Mouse (Mus musculus) myocyte (in vitro differentiated cells): ENCODE data around the gene Kpna2. TPM values are rescaled to one million over a fixed set of nuclear protein-coding genes. Genes with fewer than 3 reads are reported as not detected.
"Not testable (repeated sequence)": the region's sequence is repeated elsewhere in the genome, so short reads cannot be mapped to it uniquely, and the experiment has no call there.

Experiments used
- H3K27me3 ChIP-seq: one replicate; pipeline ENCODE4 v1.6.1; 2011; ENCODE audit not compliant: control insufficient read depth, insufficient read depth, insufficient read length
- H3K36me3 ChIP-seq: one replicate; pipeline ENCODE4 v1.6.1; 2011; ENCODE audit not compliant: control insufficient read depth, insufficient read depth
- H3K4me2 ChIP-seq: one replicate; pipeline ENCODE4 v1.6.1; 2011; ENCODE audit warnings: low read depth, control low read depth
- H3K4me3 ChIP-seq: one replicate; pipeline ENCODE4 v1.5.1; 2011; ENCODE audit warnings: mild to moderate bottlenecking, control low read depth, moderate library complexity
- H3K79me2 ChIP-seq: one replicate; pipeline ENCODE4 v1.6.1; 2011; ENCODE audit not compliant: control insufficient read depth, insufficient read depth
- H3ac ChIP-seq: one replicate; pipeline ENCODE4 v1.6.1; 2011; ENCODE audit not compliant: control insufficient read depth, insufficient read length
- CEBPB ChIP-seq: IDR thresholded peaks from 2 replicates; pipeline ENCODE4 v1.6.1; 2011; ENCODE audit warnings: mild to moderate bottlenecking, moderate library complexity; ENCODE audit not compliant: poor library complexity, insufficient read depth, severe bottlenecking
- MAX ChIP-seq: IDR thresholded peaks from one replicate; pipeline ENCODE4 v1.6.1; 2011; ENCODE audit warnings: low read depth, mild to moderate bottlenecking, control low read depth
- MYOD1 ChIP-seq, 3 experiments: IDR thresholded peaks; one replicate each; pipeline ENCODE4 v1.6.1; 2011; ENCODE audit warnings: control low read depth in 2 of 3, low read depth in 2 of 3, mild to moderate bottlenecking in 2 of 3, moderate library complexity in 1 of 3; ENCODE audit not compliant: insufficient read length in 2 of 3, control insufficient read depth in 1 of 3
- MYOG ChIP-seq, 3 experiments: IDR thresholded peaks; one replicate each; pipeline ENCODE4 v1.6.1; 2011; ENCODE audit warnings: control low read depth in 2 of 3, low read depth in 2 of 3, mild to moderate bottlenecking in 2 of 3; ENCODE audit not compliant: insufficient read length in 2 of 3, control insufficient read depth in 1 of 3, insufficient read depth in 1 of 3
- POLR2A ChIP-seq: IDR thresholded peaks from one replicate; pipeline ENCODE4 v1.6.1; 2011; ENCODE audit warnings: low read depth, mild to moderate bottlenecking, control low read depth, moderate library complexity; ENCODE audit not compliant: insufficient read length
- POLR2AphosphoS2 ChIP-seq: IDR thresholded peaks from one replicate; pipeline ENCODE4 v1.6.1; 2011; ENCODE audit warnings: low read depth, control low read depth; ENCODE audit not compliant: insufficient read length
- REST ChIP-seq: IDR thresholded peaks from one replicate; pipeline ENCODE4 v1.6.1; 2011; ENCODE audit warnings: mild to moderate bottlenecking, control low read depth, moderate library complexity; ENCODE audit not compliant: insufficient read depth, insufficient read length
- SRF ChIP-seq: IDR thresholded peaks from one replicate; pipeline ENCODE4 v1.6.1; 2011; ENCODE audit warnings: low read depth; ENCODE audit not compliant: control insufficient read depth, insufficient read length
- TCF12 ChIP-seq: IDR thresholded peaks from one replicate; pipeline ENCODE4 v1.6.1; 2011; ENCODE audit warnings: mild to moderate bottlenecking, control low read depth; ENCODE audit not compliant: poor library complexity, insufficient read depth, severe bottlenecking
- TCF3 ChIP-seq: IDR thresholded peaks from one replicate; pipeline ENCODE4 v1.6.1; 2011; ENCODE audit warnings: low read depth, control low read depth; ENCODE audit not compliant: insufficient read length
- USF1 ChIP-seq: IDR thresholded peaks from one replicate; pipeline ENCODE4 v1.6.1; 2011; ENCODE audit warnings: low read depth, mild to moderate bottlenecking, control low read depth, moderate library complexity
- polyA plus RNA-seq: library from polyadenylated mRNA; unstranded; fragments of >200 nt; fragmentation: generic; extraction: Trizol; gene quantifications from one replicate; pipeline ENCODE4 v1.2.1, GENCODE M21; 2012; ENCODE audit warnings: missing spikeins

The Kpna2 gene
- polyA plus RNA-seq, 1 experiment = 32.8 TPM

DNA sequence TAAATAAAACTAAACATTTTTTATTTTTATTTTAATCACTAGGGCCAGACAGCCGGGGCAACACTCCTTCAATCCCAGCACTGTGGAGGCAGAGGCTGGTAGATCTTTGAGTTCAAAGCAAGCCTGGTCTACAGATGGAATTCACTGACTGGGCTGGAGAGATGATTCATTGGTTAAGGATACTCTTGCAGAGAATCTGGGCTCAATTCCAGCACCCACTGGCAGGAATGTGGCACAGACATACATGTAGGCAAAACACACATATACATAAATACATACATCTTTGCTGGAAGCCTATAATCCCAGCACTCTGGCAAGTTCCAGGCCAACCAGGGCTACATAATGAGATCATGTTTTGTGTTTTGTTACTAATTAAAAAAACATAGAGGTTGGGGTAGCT lies 6.2 kb upstream of the Kpna2 start:
- Histone ChIP-seq H3K27me3 (no peaks in the 10 kb centered on the region), H3K79me2 (no peaks in the 10 kb centered on the region), H3K4me2 (no peak overlapping the region), H3ac (no peak overlapping the region), H3K36me3 (no peaks in the 10 kb centered on the region), H3K4me3 (no peak overlapping the region)
- TF ChIP-seq MYOG (IDR thresholded peaks at IDR 0.05; ENCODE audit: control insufficient read depth in 1 of 3, insufficient read depth in 1 of 3, insufficient read length in 2 of 3, low read depth in 2 of 3) = no peak
- no peak for TF ChIP-seq USF1
- TF ChIP-seq REST = no peak
- no peak for TF ChIP-seq POLR2AphosphoS2
- no peak for TF ChIP-seq CEBPB
- no peak for TF ChIP-seq MAX
- no peak for TF ChIP-seq SRF
- TF ChIP-seq MYOD1 (IDR thresholded peaks at IDR 0.05; ENCODE audit: control insufficient read depth in 1 of 3, insufficient read length in 2 of 3, low read depth in 2 of 3) = no peak

DNA sequence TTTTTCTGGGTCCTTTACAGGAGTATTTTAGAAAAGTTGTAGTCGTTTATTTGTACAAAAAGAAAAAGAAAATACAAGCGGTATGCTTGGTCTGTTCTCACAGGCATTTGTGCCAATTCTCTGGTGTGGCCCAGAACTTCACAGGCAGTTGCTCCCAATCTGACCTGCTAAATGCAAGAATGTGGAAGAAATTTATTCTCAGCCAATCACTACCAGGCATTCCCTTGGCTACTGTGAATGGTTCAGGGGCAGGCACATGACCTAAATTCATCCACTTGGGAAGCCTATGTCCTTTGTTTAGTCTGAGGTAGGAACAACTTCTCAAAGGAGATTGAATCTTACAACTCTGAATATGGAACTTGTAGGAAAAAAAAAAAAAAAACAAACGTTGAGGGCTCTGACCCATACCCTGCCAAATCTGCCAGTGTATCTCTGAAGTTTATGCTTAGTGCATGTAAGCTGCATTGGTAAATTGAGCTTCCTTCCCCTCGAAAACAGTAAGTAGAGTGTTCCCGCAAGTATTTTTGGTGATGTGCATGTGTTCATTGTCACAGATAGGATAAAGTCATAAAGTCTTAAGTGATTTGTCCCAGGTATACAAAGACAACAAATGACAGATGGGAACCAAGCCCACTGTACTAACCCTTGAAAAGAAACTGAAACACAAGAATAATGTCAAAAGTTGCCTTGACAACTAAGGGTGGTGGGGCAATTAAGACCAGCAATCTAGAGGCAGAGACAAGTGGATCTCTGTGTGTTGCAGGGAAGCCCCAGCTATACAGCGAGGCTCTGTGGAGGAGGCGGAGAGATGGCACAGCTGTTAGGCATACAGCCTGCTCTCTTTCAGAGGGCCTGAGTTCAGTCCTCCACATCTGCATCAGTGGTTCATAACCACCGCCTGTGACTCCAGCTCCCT lies 2.7 kb upstream of the Kpna2 start:
- TF ChIP-seq USF1 = peak; percentile 42
- no peak for TF ChIP-seq POLR2A
- Histone ChIP-seq H3K36me3 (peaks cover 5% of the 10 kb centered on the region), H3K4me3 (no peak overlapping the region)

DNA sequence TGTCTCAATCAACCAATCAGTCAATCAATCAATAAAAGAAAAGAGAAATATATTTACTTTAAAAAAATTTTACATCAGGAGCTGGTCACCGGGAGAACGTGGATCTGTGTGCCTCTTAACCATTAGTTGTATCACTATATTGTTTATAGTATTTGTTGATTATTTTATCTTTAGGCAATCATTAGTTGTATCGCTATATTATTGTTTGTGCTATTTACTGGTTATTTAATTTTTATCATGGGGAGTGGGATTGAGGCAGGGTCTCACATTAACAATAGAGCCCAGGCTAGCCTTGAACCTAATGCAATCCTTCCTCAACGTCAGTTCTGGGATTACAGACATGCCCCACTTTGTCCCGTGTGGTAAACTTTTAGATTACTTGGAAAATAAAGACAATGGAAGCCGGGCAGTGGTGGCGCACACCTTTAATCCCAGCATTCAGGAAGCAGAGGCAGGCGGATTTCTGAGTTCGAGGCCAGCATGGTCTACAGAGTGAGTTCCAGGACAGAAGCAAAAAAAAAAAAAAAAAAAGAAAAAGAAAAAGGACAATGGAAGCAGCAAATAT lies 690 bp upstream of the Kpna2 start:
- H3K79me2 ChIP-seq = peaks cover 40% of the 10 kb centered on the region
- TF ChIP-seq MYOG (IDR thresholded peaks at IDR 0.05; ENCODE audit: control insufficient read depth in 1 of 3, insufficient read depth in 1 of 3, insufficient read length in 2 of 3, low read depth in 2 of 3) (no peak), TCF3 (no peak), TCF12 (no peak), REST (no peak), USF1 (no peak), POLR2AphosphoS2 (no peak), MYOD1 (IDR thresholded peaks at IDR 0.05; ENCODE audit: control insufficient read depth in 1 of 3, insufficient read length in 2 of 3, low read depth in 2 of 3) (no peak)
- peaks cover 22% of the 10 kb centered on the region for H3K36me3 ChIP-seq
- peak overlapping the region; percentile 93 for H3K4me2 ChIP-seq
- no peak overlapping the region for H3ac ChIP-seq
- peak overlapping the region; percentile 91 for H3K4me3 ChIP-seq
- no peaks in the 10 kb centered on the region for H3K27me3 ChIP-seq

More for the DNA sequence above, 2.7 kb upstream of the Kpna2 start:
- Histone ChIP-seq H3K79me2 (peaks cover 21% of the 10 kb centered on the region), H3ac (no peak overlapping the region), H3K4me2 (peak overlapping the region; percentile 13), H3K27me3 (no peaks in the 10 kb centered on the region)

DNA sequence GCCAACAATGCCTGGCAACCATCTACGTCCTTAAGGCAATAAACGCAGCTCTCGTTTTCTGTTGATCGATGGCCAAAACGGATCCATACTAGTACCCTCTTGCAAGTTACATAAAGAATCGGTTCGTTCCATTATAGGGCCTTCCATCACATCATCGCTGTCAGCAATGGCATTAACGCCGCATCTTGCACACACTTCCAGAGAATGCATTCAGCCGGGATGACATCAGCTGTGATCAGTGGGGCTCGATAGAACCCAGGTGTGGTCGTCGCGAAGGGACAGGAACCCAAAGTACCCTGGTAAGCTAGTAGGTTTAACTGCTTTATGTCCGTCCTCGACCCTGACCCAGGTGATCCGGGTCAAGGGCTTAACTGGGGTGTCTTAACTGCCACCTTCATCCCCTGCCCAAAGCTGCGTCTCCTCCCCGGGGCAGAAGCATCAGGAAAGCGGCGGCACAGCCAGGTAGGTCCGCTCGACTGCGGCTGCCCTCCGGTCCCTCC lies 640 bp downstream of the Kpna2 start:
- Histone ChIP-seq H3ac (peak overlapping the region; percentile 57), H3K4me3 (peak overlapping the region; percentile 91), H3K79me2 (peaks cover 53% of the 10 kb centered on the region), H3K4me2 (peak overlapping the region; percentile 68), H3K36me3 (peaks cover 35% of the 10 kb centered on the region), H3K27me3 (no peaks in the 10 kb centered on the region)
- TF ChIP-seq MAX = no peak
- peak; percentile 47 for TF ChIP-seq POLR2AphosphoS2

DNA sequence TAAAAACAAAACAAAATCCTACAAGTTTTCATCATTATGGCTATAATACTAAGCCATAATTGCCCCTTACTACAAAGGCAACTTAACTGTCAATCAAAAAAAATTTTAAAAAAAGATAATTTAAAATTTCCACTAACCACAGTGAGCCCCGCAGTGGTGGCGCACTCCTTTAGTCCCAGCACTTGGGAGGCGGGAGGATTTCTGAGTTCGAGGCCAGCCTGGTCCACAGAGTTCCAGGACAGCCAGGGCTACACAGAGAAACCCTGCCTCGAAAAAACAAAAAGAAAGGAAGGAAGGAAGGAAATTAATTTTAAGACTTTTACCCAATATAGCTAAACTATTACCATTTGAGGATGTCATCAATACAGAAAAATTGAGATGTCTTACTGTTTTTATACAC lies 1.4 kb downstream of the Kpna2 start:
- peaks cover 59% of the 10 kb centered on the region for H3K79me2 ChIP-seq
- peak overlapping the region; percentile 68 for H3K4me2 ChIP-seq
- no peaks in the 10 kb centered on the region for H3K27me3 ChIP-seq
- peak overlapping the region; percentile 91 for H3K4me3 ChIP-seq
- peaks cover 40% of the 10 kb centered on the region for H3K36me3 ChIP-seq
- H3ac ChIP-seq = peak overlapping the region; percentile 57
- no peak for TF ChIP-seq USF1
- no peak for TF ChIP-seq CEBPB
- no peak for TF ChIP-seq TCF3
- TF ChIP-seq POLR2AphosphoS2 = no peak
- no peak for TF ChIP-seq MYOG (IDR thresholded peaks at IDR 0.05; ENCODE audit: control insufficient read depth in 1 of 3, insufficient read depth in 1 of 3, insufficient read length in 2 of 3, low read depth in 2 of 3)

DNA sequence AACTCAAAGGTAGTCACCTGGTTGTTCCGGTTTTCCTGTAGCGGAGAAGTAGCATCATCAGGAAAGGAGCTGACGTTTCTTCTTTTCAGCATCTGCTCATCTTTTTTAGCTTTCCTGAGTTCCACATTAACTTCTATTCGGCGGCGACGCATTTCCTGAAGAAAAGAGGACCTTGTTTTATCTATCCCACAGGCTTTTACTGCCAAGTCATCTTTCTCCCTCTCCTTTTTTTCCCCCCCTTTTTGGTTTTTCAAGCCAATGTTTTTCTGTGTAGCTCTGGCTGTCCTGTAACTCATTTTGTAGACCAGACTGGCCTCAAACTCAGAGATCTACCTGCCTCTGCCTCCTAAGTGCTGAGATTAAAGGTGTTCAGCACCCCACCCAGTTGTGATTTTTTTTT lies 2.8 kb downstream of the Kpna2 start:
- H3K4me3 ChIP-seq = peak overlapping the region; percentile 91

More for the DNA sequence above, 2.8 kb downstream of the Kpna2 start:
- H3K4me2 ChIP-seq = peak overlapping the region; percentile 68
- not testable (repeated sequence) for H3K27me3 ChIP-seq, H3ac ChIP-seq
- peaks cover 63% of the 10 kb centered on the region for H3K79me2 ChIP-seq
- H3K36me3 ChIP-seq = peaks cover 55% of the 10 kb centered on the region
